Mouse (Mus musculus) spleen, adult 12 weeks (tissue): Measurements from ENCODE around the gene Capn1.

Source experiments
- DNase-seq: peaks from one replicate; pipeline ENCODE4 v3.0.0; 2022; ENCODE audit warnings: low spot score

Gene Capn1

GRCm38 (mm10) chr19:6038326-6038725 is 22.6 kb upstream of the Capn1 start:
- no peak for DNase-seq

- no peak for DNase-seq
These were observed 22.0 kb upstream of the Capn1 start for GRCm38 (mm10) chr19:6037695-6038094.

GRCm38 (mm10) chr19:6035966-6036585 is 20.4 kb upstream of the Capn1 start:
- no peak for DNase-seq

GRCm38 (mm10) chr19:6030520-6031280 is 15.0 kb upstream of the Capn1 start:
- no peak for DNase-seq

GRCm38 (mm10) chr19:6029426-6029825 is 13.7 kb upstream of the Capn1 start:
- no peak for DNase-seq

GRCm38 (mm10) chr19:6028991-6029390 is 13.3 kb upstream of the Capn1 start:
- DNase-seq, result no peak

- DNase-seq, result no peak
These were observed 8.2 kb upstream of the Capn1 start for GRCm38 (mm10) chr19:6023930-6024329.

GRCm38 (mm10) chr19:6023059-6023458 is 7.4 kb upstream of the Capn1 start:
- DNase-seq, result no peak

GRCm38 (mm10) chr19:6020276-6020675 is 4.6 kb upstream of the Capn1 start:
- no peak for DNase-seq

- DNase-seq, result peak; percentile 85
These were observed 2.7 kb upstream of the Capn1 start for GRCm38 (mm10) chr19:6018142-6019089.

GRCm38 (mm10) chr19:6016532-6016931 is 835 bp upstream of the Capn1 start:
- no peak for DNase-seq

- DNase-seq, result peak; percentile 67
These were observed 646 bp downstream of the Capn1 start for GRCm38 (mm10) chr19:6014991-6015510.

- no peak for DNase-seq
These were observed 2.0 kb downstream of the Capn1 start for GRCm38 (mm10) chr19:6013691-6014090.

- DNase-seq, result no peak
These were observed 6.6 kb downstream of the Capn1 start for GRCm38 (mm10) chr19:6009137-6009536.

GRCm38 (mm10) chr19:6007013-6007412 is 8.7 kb downstream of the Capn1 start:
- no peak for DNase-seq

GRCm38 (mm10) chr19:6005541-6005940 is 10.2 kb downstream of the Capn1 start:
- no peak for DNase-seq

- DNase-seq, result no peak
These were observed 15.7 kb downstream of the Capn1 start for GRCm38 (mm10) chr19:5999969-6000368.

- no peak for DNase-seq
These were observed 17.5 kb downstream of the Capn1 start for GRCm38 (mm10) chr19:5998180-5998579.

- DNase-seq, result no peak
These were observed 21.0 kb downstream of the Capn1 start for GRCm38 (mm10) chr19:5994711-5995110.

- DNase-seq, result no peak
These were observed 23.7 kb downstream of the Capn1 start for GRCm38 (mm10) chr19:5992012-5992411.

- DNase-seq, result no peak
These were observed 24.2 kb downstream of the Capn1 start for GRCm38 (mm10) chr19:5991467-5991866.

GRCm38 (mm10) chr19:5990921-5991320 is 24.8 kb downstream of the Capn1 start:
- no peak for DNase-seq
